Mouse (Mus musculus): ENCODE measurements around the gene Hs2st1. TPM values are rescaled to one million over a fixed set of nuclear protein-coding genes. Genes with fewer than 3 reads are reported as not detected.
A peak's percentile ranks its signal among the peaks of the same experiment; 100 is the strongest.

The Hs2st1 gene
- polyA plus RNA-seq, 1 experiment = 30.9 TPM

DNA sequence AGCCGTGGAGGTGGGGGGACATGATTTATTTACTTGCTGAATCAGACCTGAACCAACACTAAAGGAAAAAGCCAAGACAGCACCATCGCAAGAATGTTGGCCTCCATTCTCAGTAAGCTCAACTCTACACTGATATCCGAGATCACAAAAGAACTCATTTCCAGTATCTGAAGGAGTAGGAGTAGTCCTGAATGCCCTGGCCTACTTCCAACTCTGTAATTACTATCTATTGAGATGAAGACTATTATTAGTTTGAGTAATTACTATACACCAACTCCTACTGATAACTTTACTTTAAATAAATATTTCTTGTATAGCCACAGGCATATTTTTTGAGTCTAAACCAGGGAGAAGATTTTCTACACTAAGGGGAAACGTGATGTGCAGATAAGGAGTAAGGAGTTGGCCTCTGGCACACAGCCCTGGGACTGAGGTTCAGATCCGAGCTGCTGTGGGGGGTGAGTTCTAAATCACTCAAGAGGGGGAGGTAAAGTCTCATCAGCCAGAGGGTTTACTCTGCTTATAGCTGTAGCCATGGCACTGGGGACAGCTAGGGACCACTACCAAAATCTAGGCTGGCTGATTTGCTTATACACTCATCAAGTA, 109.7 kb downstream of the Hs2st1 start:
- no peak for TF ChIP-seq POLR2A (IDR thresholded peaks at IDR 0.05; ENCODE audit: borderline replicate concordance, extremely low read depth, insufficient read depth, insufficient read length, poor library complexity, severe bottlenecking)
- TF ChIP-seq CTCF (IDR thresholded peaks at IDR 0.05; ENCODE audit: borderline replicate concordance, extremely low read depth, insufficient read depth, insufficient read length) = no peak
- no peak for DNase-seq (ENCODE audit: low read depth)

DNA sequence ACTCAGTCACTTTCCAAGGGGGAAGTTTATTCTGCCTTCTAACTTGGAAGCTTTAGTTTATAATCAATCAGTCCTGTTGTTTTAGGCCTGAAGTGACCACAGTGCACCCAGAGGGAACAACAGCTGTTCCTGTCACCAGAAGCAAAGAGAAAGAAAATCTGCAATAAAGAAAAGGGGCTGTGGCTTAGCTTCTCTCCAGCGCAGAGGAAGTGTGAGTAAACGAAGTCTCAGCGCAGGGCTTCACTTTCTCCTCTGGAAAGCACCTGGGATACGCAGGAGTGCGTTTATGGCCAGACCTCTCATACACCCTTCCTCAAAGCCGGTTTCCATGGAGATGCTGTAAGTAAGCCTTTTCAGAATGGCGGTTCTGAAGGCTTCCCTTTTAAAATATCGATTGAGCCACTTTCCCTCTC, 110.7 kb downstream of the Hs2st1 start:
- DNase-seq (ENCODE audit: low read depth) = peak; percentile 55
- TF ChIP-seq POLR2A (IDR thresholded peaks at IDR 0.05; ENCODE audit: borderline replicate concordance, extremely low read depth, insufficient read depth, insufficient read length, poor library complexity, severe bottlenecking) (no peak), CTCF (IDR thresholded peaks at IDR 0.05; ENCODE audit: borderline replicate concordance, extremely low read depth, insufficient read depth, insufficient read length) (no peak)

DNA sequence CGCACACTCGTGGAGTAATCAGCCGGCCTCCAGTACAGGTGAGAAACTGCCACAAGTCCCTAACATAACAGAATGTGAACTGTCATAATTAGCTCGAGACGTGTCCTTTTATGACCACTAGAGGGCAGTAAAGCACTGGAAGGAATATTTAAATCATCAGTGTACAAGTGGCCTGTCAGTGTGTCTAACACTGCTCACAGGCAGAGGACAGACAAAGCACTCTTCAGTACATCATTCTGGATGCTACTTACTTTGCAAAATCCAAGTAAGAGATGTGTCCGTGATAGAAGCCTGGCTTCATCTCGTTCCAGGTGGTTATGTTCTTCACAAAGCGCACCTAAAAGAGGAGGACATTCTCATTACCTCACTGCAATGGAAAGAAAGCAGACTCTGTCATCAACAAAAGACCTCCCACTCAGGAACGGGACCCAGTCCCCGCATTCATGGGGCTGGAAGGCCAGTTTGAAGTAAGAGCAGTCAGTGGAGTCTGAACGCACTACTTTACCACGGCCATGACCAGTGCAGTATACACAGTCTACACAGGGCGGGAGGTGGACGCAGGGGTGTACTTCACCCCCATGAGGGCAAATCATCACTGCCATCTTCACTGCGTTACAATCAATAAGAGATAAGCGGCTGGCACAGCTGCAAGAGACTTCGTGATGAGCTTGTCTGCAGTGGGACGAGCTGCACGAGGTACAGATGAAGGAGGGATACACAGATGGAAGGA, 116.1 kb downstream of the Hs2st1 start:
- TF ChIP-seq CTCF (IDR thresholded peaks at IDR 0.05; ENCODE audit: borderline replicate concordance, extremely low read depth, insufficient read depth, insufficient read length) = peak; percentile 59; the same call in 1 of the 2 replicates
- TF ChIP-seq POLR2A (IDR thresholded peaks at IDR 0.05; ENCODE audit: borderline replicate concordance, extremely low read depth, insufficient read depth, insufficient read length, poor library complexity, severe bottlenecking) = no peak

GRCm38 (mm10) chr3:144448977-144449376, 121.0 kb downstream of the Hs2st1 start:
- no peak for TF ChIP-seq POLR2A (IDR thresholded peaks at IDR 0.05; ENCODE audit: borderline replicate concordance, extremely low read depth, insufficient read depth, insufficient read length, poor library complexity, severe bottlenecking)
- no peak for TF ChIP-seq CTCF (IDR thresholded peaks at IDR 0.05; ENCODE audit: borderline replicate concordance, extremely low read depth, insufficient read depth, insufficient read length)
- DNase-seq (ENCODE audit: low read depth) = no peak

More for the DNA sequence above, 116.1 kb downstream of the Hs2st1 start:
- DNase-seq (ENCODE audit: low read depth) = peak; percentile 91

GRCm38 (mm10) chr3:144447917-144448316, 122.1 kb downstream of the Hs2st1 start:
- DNase-seq (ENCODE audit: low read depth) = no peak
- no peak for TF ChIP-seq POLR2A (IDR thresholded peaks at IDR 0.05; ENCODE audit: borderline replicate concordance, extremely low read depth, insufficient read depth, insufficient read length, poor library complexity, severe bottlenecking)
- no peak for TF ChIP-seq CTCF (IDR thresholded peaks at IDR 0.05; ENCODE audit: borderline replicate concordance, extremely low read depth, insufficient read depth, insufficient read length)

DNA sequence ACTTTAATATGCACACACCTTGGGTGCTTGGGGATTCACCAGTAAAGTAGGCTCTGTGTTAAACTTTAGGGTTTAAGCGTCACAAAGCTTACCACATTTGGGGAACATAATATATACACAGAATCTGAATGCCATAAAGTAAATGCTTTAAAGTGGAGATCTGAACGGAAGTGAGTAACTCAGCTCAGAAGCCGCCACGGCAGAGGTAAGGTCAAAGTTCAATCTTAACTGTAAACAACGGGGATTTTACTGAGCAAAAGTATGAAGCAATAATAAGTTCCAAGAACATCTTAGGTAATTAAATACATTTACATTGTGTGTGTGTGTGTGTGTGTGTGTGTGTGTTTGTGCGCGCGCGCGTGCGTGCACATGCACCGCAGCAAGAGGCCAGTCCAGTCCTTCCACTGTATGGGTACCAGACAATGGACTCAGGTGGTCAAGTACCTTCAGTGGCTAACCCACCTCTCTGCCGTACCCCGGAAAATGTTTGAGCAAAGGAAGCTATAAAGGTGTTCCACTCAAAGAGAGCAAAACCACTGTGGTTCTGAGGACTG, 123.8 kb downstream of the Hs2st1 start:
- DNase-seq (ENCODE audit: low read depth) = no peak
- TF ChIP-seq POLR2A (IDR thresholded peaks at IDR 0.05; ENCODE audit: borderline replicate concordance, extremely low read depth, insufficient read depth, insufficient read length, poor library complexity, severe bottlenecking) (no peak), CTCF (IDR thresholded peaks at IDR 0.05; ENCODE audit: borderline replicate concordance, extremely low read depth, insufficient read depth, insufficient read length) (no peak)

- DNase-seq (ENCODE audit: low read depth) = no peak
- no peak for TF ChIP-seq POLR2A (IDR thresholded peaks at IDR 0.05; ENCODE audit: borderline replicate concordance, extremely low read depth, insufficient read depth, insufficient read length, poor library complexity, severe bottlenecking)
- no peak for TF ChIP-seq CTCF (IDR thresholded peaks at IDR 0.05; ENCODE audit: borderline replicate concordance, extremely low read depth, insufficient read depth, insufficient read length)
Observed at GRCm38 (mm10) chr3:144437871-144438398, 132.0 kb downstream of the Hs2st1 start.

DNA sequence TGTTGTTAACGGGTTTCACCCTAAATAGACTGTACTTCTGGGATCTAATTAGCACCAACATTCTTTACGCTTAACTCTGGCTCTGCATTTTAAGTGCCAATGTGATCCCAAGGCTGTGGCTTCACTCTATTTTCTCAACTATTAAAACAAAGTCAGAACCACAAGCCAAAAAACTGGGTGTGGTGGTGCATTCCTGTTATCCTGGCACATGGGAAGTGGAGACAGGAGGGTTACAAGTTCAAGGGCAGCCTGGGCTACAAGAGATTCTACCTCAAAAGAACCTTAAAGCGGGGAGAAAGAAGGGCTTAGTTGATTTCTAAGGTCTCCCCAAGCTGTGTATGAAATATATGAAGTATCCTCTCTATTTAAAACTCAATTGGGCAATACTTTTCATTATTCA, 133.9 kb downstream of the Hs2st1 start:
- DNase-seq (ENCODE audit: low read depth) = no peak
- TF ChIP-seq POLR2A (IDR thresholded peaks at IDR 0.05; ENCODE audit: borderline replicate concordance, extremely low read depth, insufficient read depth, insufficient read length, poor library complexity, severe bottlenecking) = no peak
- TF ChIP-seq CTCF (IDR thresholded peaks at IDR 0.05; ENCODE audit: borderline replicate concordance, extremely low read depth, insufficient read depth, insufficient read length) = no peak

- no peak for TF ChIP-seq CTCF (IDR thresholded peaks at IDR 0.05; ENCODE audit: borderline replicate concordance, extremely low read depth, insufficient read depth, insufficient read length)
- no peak for TF ChIP-seq POLR2A (IDR thresholded peaks at IDR 0.05; ENCODE audit: borderline replicate concordance, extremely low read depth, insufficient read depth, insufficient read length, poor library complexity, severe bottlenecking)
- no peak for DNase-seq (ENCODE audit: low read depth)
Observed at GRCm38 (mm10) chr3:144435281-144435680, 134.7 kb downstream of the Hs2st1 start.

GRCm38 (mm10) chr3:144434276-144434675, 135.7 kb downstream of the Hs2st1 start:
- DNase-seq (ENCODE audit: low read depth) = no peak
- TF ChIP-seq CTCF (IDR thresholded peaks at IDR 0.05; ENCODE audit: borderline replicate concordance, extremely low read depth, insufficient read depth, insufficient read length) = no peak
- no peak for TF ChIP-seq POLR2A (IDR thresholded peaks at IDR 0.05; ENCODE audit: borderline replicate concordance, extremely low read depth, insufficient read depth, insufficient read length, poor library complexity, severe bottlenecking)

DNA sequence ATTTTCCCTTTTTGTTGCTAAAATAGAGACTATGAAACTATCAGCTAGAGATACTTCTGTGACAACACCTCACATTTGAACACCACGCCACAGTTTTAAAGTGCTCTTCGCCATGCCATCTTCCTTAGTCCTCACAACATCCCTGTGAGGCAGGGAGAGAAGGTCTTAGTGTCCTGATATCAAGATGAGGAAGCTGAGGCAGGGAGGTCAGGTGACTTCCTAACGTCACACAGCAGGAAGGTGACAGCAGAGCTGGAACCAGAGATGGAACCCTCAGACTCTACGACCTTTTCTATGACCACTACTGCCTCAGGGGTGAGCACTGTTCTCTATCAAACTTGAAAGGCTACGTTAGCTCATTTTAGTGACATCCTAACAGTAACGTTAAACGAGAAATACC, 136.9 kb downstream of the Hs2st1 start:
- TF ChIP-seq POLR2A (IDR thresholded peaks at IDR 0.05; ENCODE audit: borderline replicate concordance, extremely low read depth, insufficient read depth, insufficient read length, poor library complexity, severe bottlenecking) (no peak), CTCF (IDR thresholded peaks at IDR 0.05; ENCODE audit: borderline replicate concordance, extremely low read depth, insufficient read depth, insufficient read length) (no peak)

More for the DNA sequence above, 136.9 kb downstream of the Hs2st1 start:
- no peak for DNase-seq (ENCODE audit: low read depth)

All from brain, embryonic 14.5 days (tissue).